Mouse (Mus musculus): ENCODE measurements around the gene Stpg4. TPM values are rescaled to one million over a fixed set of nuclear protein-coding genes. Genes with fewer than 3 reads are reported as not detected.

Gene Stpg4
- total and polyA plus RNA-seq, 2 experiments from 2014 or later, result not detected

DNA sequence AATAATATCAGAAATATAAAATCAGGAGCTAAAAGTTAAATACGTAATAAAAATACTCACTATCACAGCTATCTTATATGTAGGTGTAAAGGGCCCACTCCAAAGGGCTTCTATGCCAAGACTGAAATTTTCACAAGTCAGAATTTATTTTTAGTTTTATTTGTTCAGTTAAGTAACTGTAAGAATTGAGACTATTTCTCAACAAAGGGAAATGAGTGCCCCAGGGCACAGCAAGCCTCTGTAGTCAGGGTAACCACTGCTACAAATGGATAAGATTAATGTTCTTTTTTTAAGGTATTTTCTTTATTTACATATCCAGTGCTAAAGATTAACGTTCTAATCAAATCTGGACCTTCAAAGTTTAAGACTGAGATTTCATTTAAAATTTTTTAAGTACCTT is 11.9 kb upstream of the Stpg4 start:
- H3K36me3 ChIP-seq (replicated peaks; ENCODE audit: control insufficient read depth, insufficient read depth, low read length), result peaks cover 24% of the 10 kb centered on the region

DNA sequence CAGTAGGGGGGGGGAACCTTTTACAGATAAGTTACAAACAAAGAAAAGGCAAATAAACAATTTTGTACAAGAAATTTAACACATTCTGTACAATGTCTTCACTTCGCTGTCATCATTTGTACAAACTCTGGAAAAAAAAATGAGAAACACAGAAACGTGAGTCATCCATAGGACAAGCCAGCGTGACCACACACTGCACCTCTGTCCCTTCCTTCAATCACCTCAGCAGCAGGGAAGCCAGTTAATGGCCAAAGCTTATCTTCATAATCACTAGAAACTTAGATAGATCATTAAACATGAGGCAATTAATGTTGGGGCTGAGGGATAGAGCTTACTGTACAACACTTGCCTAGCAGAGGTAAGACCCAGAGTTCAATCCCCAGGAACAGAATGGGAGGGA is 6.4 kb upstream of the Stpg4 start:
- no peaks in the 10 kb centered on the region for H3K9me3 ChIP-seq (replicated peaks; ENCODE audit: control insufficient read depth, low read length)
- H3K27me3 ChIP-seq (ENCODE audit: control insufficient read depth, insufficient read depth, low read length), result no peaks in the 10 kb centered on the region
- WGBS, result 88% methylated on average over 3 of the region's 3 CpGs
- H3K27ac ChIP-seq (ENCODE audit: low read depth), result no peak overlapping the region
- ATAC-seq (ENCODE audit: insufficient read depth, low read depth) (no peak), DNase-seq (ENCODE audit: low spot score) (no peak)
- H3K36me3 ChIP-seq (replicated peaks; ENCODE audit: control insufficient read depth, insufficient read depth, low read length), result peaks cover 64% of the 10 kb centered on the region
- TF ChIP-seq EP300 (IDR thresholded peaks at IDR 0.05; ENCODE audit: low read depth) (no peak), CTCF (IDR thresholded peaks at IDR 0.05; ENCODE audit: low read depth) (no peak)
- H3K4me2 ChIP-seq (ENCODE audit: low read depth, low read length), result no peak overlapping the region
- no peaks in the 10 kb centered on the region for H3K4me1 ChIP-seq (ENCODE audit: control insufficient read depth, insufficient read depth)
- no peak overlapping the region for H3K4me3 ChIP-seq (ENCODE audit: low read depth, low read length)
- no peak overlapping the region for H3K9ac ChIP-seq (replicated peaks; ENCODE audit: low read depth, low read length)

More for the DNA sequence above, 11.9 kb upstream of the Stpg4 start:
- Histone ChIP-seq H3K4me3 (ENCODE audit: low read depth, low read length) (no peak overlapping the region), H3K4me2 (ENCODE audit: low read depth, low read length) (no peak overlapping the region), H3K4me1 (ENCODE audit: control insufficient read depth, insufficient read depth) (peaks cover 30% of the 10 kb centered on the region), H3K27ac (ENCODE audit: low read depth) (no peak overlapping the region), H3K27me3 (ENCODE audit: control insufficient read depth, insufficient read depth, low read length) (no peaks in the 10 kb centered on the region), H3K9me3 (replicated peaks; ENCODE audit: control insufficient read depth, low read length) (no peaks in the 10 kb centered on the region), H3K9ac (replicated peaks; ENCODE audit: low read depth, low read length) (no peak overlapping the region)
- DNase-seq (ENCODE audit: low spot score), result no peak
- TF ChIP-seq EP300 (IDR thresholded peaks at IDR 0.05; ENCODE audit: low read depth), result no peak
- TF ChIP-seq CTCF (IDR thresholded peaks at IDR 0.05; ENCODE audit: low read depth), result no peak
- no peak for ATAC-seq (ENCODE audit: insufficient read depth, low read depth)
- WGBS, result 79% methylated on average over 2 of the region's 2 CpGs

DNA sequence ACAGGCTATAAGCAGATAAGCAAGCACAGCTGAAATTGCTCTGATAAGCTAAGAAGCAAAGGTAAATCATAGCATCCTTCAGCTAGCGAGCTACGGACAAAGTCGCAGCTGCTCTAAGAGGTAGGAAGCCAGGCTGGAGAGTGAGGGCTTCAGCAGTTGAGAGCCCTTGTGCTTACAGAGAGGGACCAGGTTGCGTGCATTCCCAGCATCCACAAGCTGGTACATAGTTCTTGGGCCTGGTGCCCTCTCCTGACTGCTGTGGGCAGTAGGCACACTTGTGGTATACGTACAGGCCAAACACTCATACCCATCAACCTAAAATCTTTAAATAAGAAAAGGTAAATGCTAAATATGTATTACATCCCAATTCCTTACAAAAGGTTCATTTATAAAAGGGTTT is 5.2 kb upstream of the Stpg4 start:
- 96% methylated on average over 5 of the region's 5 CpGs for WGBS
- H3K4me3 ChIP-seq (ENCODE audit: low read depth, low read length), result no peak overlapping the region
- no peaks in the 10 kb centered on the region for H3K4me1 ChIP-seq (ENCODE audit: control insufficient read depth, insufficient read depth)
- H3K9me3 ChIP-seq (replicated peaks; ENCODE audit: control insufficient read depth, low read length), result no peaks in the 10 kb centered on the region
- ATAC-seq (ENCODE audit: insufficient read depth, low read depth), result no peak
- TF ChIP-seq CTCF (IDR thresholded peaks at IDR 0.05; ENCODE audit: low read depth), result no peak
- TF ChIP-seq EP300 (IDR thresholded peaks at IDR 0.05; ENCODE audit: low read depth), result no peak
- no peak overlapping the region for H3K27ac ChIP-seq (ENCODE audit: low read depth)
- no peak for DNase-seq (ENCODE audit: low spot score)
- H3K27me3 ChIP-seq (ENCODE audit: control insufficient read depth, insufficient read depth, low read length), result no peaks in the 10 kb centered on the region
- peaks cover 62% of the 10 kb centered on the region for H3K36me3 ChIP-seq (replicated peaks; ENCODE audit: control insufficient read depth, insufficient read depth, low read length)
- no peak overlapping the region for H3K9ac ChIP-seq (replicated peaks; ENCODE audit: low read depth, low read length)
- H3K4me2 ChIP-seq (ENCODE audit: low read depth, low read length), result no peak overlapping the region

DNA sequence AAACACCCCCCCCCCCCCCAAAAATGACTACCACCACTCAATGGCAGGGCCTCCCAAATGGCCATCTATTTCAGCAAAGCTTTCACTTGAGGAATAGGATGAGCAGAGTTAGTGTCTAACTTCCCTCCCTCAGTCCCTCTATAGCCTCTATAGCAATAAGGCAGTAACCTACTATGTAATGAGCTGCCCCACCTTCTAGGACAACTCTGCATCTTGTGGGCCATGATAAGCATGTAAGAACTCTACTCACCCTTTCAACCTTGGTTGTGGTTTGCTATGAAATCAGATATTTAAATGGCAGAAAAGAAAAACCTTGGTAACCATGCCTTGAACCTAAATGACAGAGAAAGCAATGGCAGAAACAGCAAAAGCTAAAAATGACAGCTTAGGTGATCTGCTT is 4.8 kb upstream of the Stpg4 start:
- Histone ChIP-seq H3K4me3 (ENCODE audit: low read depth, low read length) (no peak overlapping the region), H3K27ac (ENCODE audit: low read depth) (no peak overlapping the region), H3K36me3 (replicated peaks; ENCODE audit: control insufficient read depth, insufficient read depth, low read length) (peaks cover 62% of the 10 kb centered on the region), H3K9me3 (replicated peaks; ENCODE audit: control insufficient read depth, low read length) (no peaks in the 10 kb centered on the region), H3K4me2 (ENCODE audit: low read depth, low read length) (no peak overlapping the region), H3K9ac (replicated peaks; ENCODE audit: low read depth, low read length) (no peak overlapping the region), H3K4me1 (ENCODE audit: control insufficient read depth, insufficient read depth) (no peaks in the 10 kb centered on the region), H3K27me3 (ENCODE audit: control insufficient read depth, insufficient read depth, low read length) (no peaks in the 10 kb centered on the region)
- no peak for ATAC-seq (ENCODE audit: insufficient read depth, low read depth)
- DNase-seq (ENCODE audit: low spot score), result no peak
- TF ChIP-seq EP300 (IDR thresholded peaks at IDR 0.05; ENCODE audit: low read depth) (no peak), CTCF (IDR thresholded peaks at IDR 0.05; ENCODE audit: low read depth) (no peak)

DNA sequence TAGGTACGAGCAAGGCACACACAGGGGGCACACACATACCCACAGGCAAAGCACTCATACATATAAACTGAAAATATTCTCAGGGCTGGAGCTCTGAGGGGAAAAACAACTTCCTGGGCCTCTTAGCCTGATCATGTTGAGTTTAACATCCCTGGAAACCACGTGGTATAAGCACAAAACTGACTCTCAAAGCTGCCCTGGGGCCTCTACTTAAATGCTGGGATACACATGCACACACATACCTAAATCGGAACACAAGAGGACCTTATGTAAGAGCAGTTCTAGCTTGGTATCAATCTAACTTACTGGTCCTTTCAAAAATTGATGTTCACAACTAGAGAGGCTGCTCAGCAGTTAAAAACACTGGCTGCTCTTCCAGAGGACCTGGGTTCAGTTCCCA is 1.9 kb upstream of the Stpg4 start:
- Histone ChIP-seq H3K9ac (replicated peaks; ENCODE audit: low read depth, low read length) (no peak overlapping the region), H3K4me1 (ENCODE audit: control insufficient read depth, insufficient read depth) (no peaks in the 10 kb centered on the region), H3K36me3 (replicated peaks; ENCODE audit: control insufficient read depth, insufficient read depth, low read length) (peaks cover 46% of the 10 kb centered on the region), H3K9me3 (replicated peaks; ENCODE audit: control insufficient read depth, low read length) (no peaks in the 10 kb centered on the region), H3K4me3 (ENCODE audit: low read depth, low read length) (no peak overlapping the region), H3K27ac (ENCODE audit: low read depth) (no peak overlapping the region), H3K4me2 (ENCODE audit: low read depth, low read length) (no peak overlapping the region), H3K27me3 (ENCODE audit: control insufficient read depth, insufficient read depth, low read length) (no peaks in the 10 kb centered on the region)
- 87% methylated on average over 3 of the region's 3 CpGs for WGBS
- no peak for TF ChIP-seq CTCF (IDR thresholded peaks at IDR 0.05; ENCODE audit: low read depth)
- no peak for TF ChIP-seq EP300 (IDR thresholded peaks at IDR 0.05; ENCODE audit: low read depth)
- no peak for ATAC-seq (ENCODE audit: insufficient read depth, low read depth)
- no peak for DNase-seq (ENCODE audit: low spot score)

DNA sequence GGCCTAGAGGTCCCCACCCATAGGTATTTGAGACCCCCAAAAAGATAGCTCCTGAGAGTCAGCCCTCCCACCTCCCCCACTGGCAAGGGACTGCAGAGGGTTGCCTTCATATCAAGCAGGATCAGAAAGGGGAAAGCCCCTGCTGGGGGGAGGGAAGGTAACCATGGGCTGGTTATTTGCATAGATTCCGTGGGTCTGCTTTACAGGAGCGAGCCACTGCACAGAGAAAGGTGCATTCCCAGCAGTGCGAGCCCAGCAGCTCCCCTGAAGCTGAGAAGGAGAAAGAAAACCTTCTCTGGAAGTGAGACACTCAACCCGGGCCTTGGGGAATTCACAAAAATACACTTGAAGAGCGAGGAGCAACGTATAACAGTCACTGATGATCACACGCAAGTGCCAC is 9.5 kb downstream of the Stpg4 start:
- no peaks in the 10 kb centered on the region for H3K4me1 ChIP-seq (ENCODE audit: control insufficient read depth, insufficient read depth)
- DNase-seq (ENCODE audit: low spot score) (no peak), ATAC-seq (ENCODE audit: insufficient read depth, low read depth) (no peak)
- no peaks in the 10 kb centered on the region for H3K27me3 ChIP-seq (ENCODE audit: control insufficient read depth, insufficient read depth, low read length)
- 73% methylated on average over 7 of the region's 7 CpGs for WGBS
- H3K4me2 ChIP-seq (ENCODE audit: low read depth, low read length), result no peak overlapping the region
- TF ChIP-seq CTCF (IDR thresholded peaks at IDR 0.05; ENCODE audit: low read depth) (no peak), EP300 (IDR thresholded peaks at IDR 0.05; ENCODE audit: low read depth) (no peak)
- H3K9ac ChIP-seq (replicated peaks; ENCODE audit: low read depth, low read length), result no peak overlapping the region
- H3K27ac ChIP-seq (ENCODE audit: low read depth), result no peak overlapping the region
- no peaks in the 10 kb centered on the region for H3K36me3 ChIP-seq (replicated peaks; ENCODE audit: control insufficient read depth, insufficient read depth, low read length)
- H3K9me3 ChIP-seq (replicated peaks; ENCODE audit: control insufficient read depth, low read length), result no peaks in the 10 kb centered on the region
- no peak overlapping the region for H3K4me3 ChIP-seq (ENCODE audit: low read depth, low read length)
